Mouse (Mus musculus) retina, embryonic 14.5 days (tissue): ENCODE measurements around the gene Il10ra.

ENCODE experiments used
- DNase-seq: peaks from one replicate; pipeline ENCODE4 v3.0.0-alpha.2; 2015; ENCODE audit warnings: low spot score

Il10ra gene

GRCm38 (mm10) chr9:45259065-45259464, 9.9 kb downstream of the Il10ra start:
- no peak for DNase-seq

GRCm38 (mm10) chr9:45255967-45256366, 13.0 kb downstream of the Il10ra start:
- no peak for DNase-seq

- no peak for DNase-seq
These were observed 13.5 kb downstream of the Il10ra start for GRCm38 (mm10) chr9:45255431-45255830.

- no peak for DNase-seq
These were observed 14.3 kb downstream of the Il10ra start for GRCm38 (mm10) chr9:45254605-45255004.

- DNase-seq: no peak
These were observed 14.9 kb downstream of the Il10ra start for GRCm38 (mm10) chr9:45254021-45254420.

GRCm38 (mm10) chr9:45252395-45252794, 16.6 kb downstream of the Il10ra start:
- DNase-seq: no peak

GRCm38 (mm10) chr9:45251990-45252389, 17.0 kb downstream of the Il10ra start:
- DNase-seq: no peak

- no peak for DNase-seq
These were observed 17.7 kb downstream of the Il10ra start for GRCm38 (mm10) chr9:45251281-45251680.

- no peak for DNase-seq
These were observed 18.6 kb downstream of the Il10ra start for GRCm38 (mm10) chr9:45250306-45250705.

- DNase-seq: no peak
These were observed 21.4 kb downstream of the Il10ra start for GRCm38 (mm10) chr9:45247536-45247935.

- no peak for DNase-seq
These were observed 22.9 kb downstream of the Il10ra start for GRCm38 (mm10) chr9:45246060-45246459.

GRCm38 (mm10) chr9:45245432-45245831, 23.5 kb downstream of the Il10ra start:
- no peak for DNase-seq

GRCm38 (mm10) chr9:45241397-45241796, 27.6 kb downstream of the Il10ra start:
- no peak for DNase-seq

- DNase-seq: no peak
These were observed 32.2 kb downstream of the Il10ra start for GRCm38 (mm10) chr9:45236744-45237143.

GRCm38 (mm10) chr9:45235668-45236227, 33.2 kb downstream of the Il10ra start:
- DNase-seq: no peak

GRCm38 (mm10) chr9:45229359-45229758, 39.6 kb downstream of the Il10ra start:
- no peak for DNase-seq

- DNase-seq: peak; percentile 89
These were observed 47.4 kb downstream of the Il10ra start for GRCm38 (mm10) chr9:45221567-45221966.

GRCm38 (mm10) chr9:45219644-45220043, 49.3 kb downstream of the Il10ra start:
- DNase-seq: no peak

GRCm38 (mm10) chr9:45215526-45216179, 53.3 kb downstream of the Il10ra start:
- DNase-seq: no peak

GRCm38 (mm10) chr9:45212001-45212400, 56.9 kb downstream of the Il10ra start:
- no peak for DNase-seq

- no peak for DNase-seq
These were observed 61.8 kb downstream of the Il10ra start for GRCm38 (mm10) chr9:45207015-45207743.

GRCm38 (mm10) chr9:45206121-45206520, 62.8 kb downstream of the Il10ra start:
- no peak for DNase-seq

- no peak for DNase-seq
These were observed 63.8 kb downstream of the Il10ra start for GRCm38 (mm10) chr9:45205143-45205542.
